In genomic region chr9:113707481-113708360, GRCm38 (mm10) we compare ENCODE assay signal across 7 mouse cellular contexts. TPM values are rescaled to one million over a fixed set of nuclear protein-coding genes. Genes with fewer than 3 reads are reported as not detected.
DNase-seq lines count a peak whose midpoint lies in the region; ATAC-seq lines count a peak whose summit lies in the region.

Gene Pdcd6ip (minus strand): TSS chr9:113708259.

- DNase-seq in adrenal gland, adult 8-10 months = peak; percentile 86
- peak; percentile 88 for DNase-seq in embryo, embryonic 9.5 days (ENCODE audit: extremely low spot score)
- peak; percentile 92 for DNase-seq in gastrocnemius, postnatal 4 days (ENCODE audit: low spot score in 2 of 2)
- DNase-seq in left cerebral cortex, postnatal 36 days (ENCODE audit: low spot score in 2 of 2) = peak; percentile 91 to 95
- peak; percentile 99 for DNase-seq in midbrain, embryonic 11.5 days (ENCODE audit: low spot score, missing footprints)
- DNase-seq in skeletal muscle tissue, adult 2 months (ENCODE audit: low read depth, low spot score) = peak; percentile 89

- WGBS in intestine, embryonic 16.5 days = under 1% methylated on average over 74 of the region's 77 CpGs
- WGBS in midbrain, embryonic 11.5 days = 2% methylated on average over 71 of the region's 77 CpGs

- H3K27ac ChIP-seq in intestine, embryonic 16.5 days (ENCODE audit: low read length) = peak within 1 kb of the TSS; percentile 98
- H3K27ac ChIP-seq in midbrain, embryonic 11.5 days (ENCODE audit: low read depth, low read length) = peak within 1 kb of the TSS; percentile 44

- peak; percentile 92 for ATAC-seq in intestine, embryonic 16.5 days
- ATAC-seq in midbrain, embryonic 11.5 days (ENCODE audit: low FRiP score) = peak; percentile 93

- intact Hi-C loops in left cerebral cortex, postnatal 36 days (cut with DNase I) = no loop called here

- no peaks in the 10 kb centered on the region for H3K9me3 ChIP-seq in intestine, embryonic 16.5 days (ENCODE audit: control insufficient read depth, low read length)
- no peaks in the 10 kb centered on the region for H3K9me3 ChIP-seq in midbrain, embryonic 11.5 days (ENCODE audit: control insufficient read depth, low read length)

- peak within 1 kb of the TSS; percentile 98 for H3K9ac ChIP-seq in intestine, embryonic 16.5 days (ENCODE audit: low read depth, low read length)
- peak within 1 kb of the TSS; percentile 96 for H3K9ac ChIP-seq in midbrain, embryonic 11.5 days (ENCODE audit: low read length)

- peaks cover 20% of the 10 kb centered on the region for H3K4me1 ChIP-seq in intestine, embryonic 16.5 days (ENCODE audit: control insufficient read depth, insufficient read depth, low read length)
- peaks cover 15% of the 10 kb centered on the region for H3K4me1 ChIP-seq in midbrain, embryonic 11.5 days (ENCODE audit: control insufficient read depth, insufficient read depth, low read length)

- H3K27me3 ChIP-seq in intestine, embryonic 16.5 days (replicated peaks; ENCODE audit: control insufficient read depth, insufficient read depth, low read length) = no peaks in the 10 kb centered on the region
- no peaks in the 10 kb centered on the region; the same call in 1 of the 2 replicates for H3K27me3 ChIP-seq in midbrain, embryonic 11.5 days (ENCODE audit: control insufficient read depth, insufficient read depth, low read length)

- peak within 1 kb of the TSS; percentile 77 for H3K4me2 ChIP-seq in intestine, embryonic 16.5 days (ENCODE audit: low read depth, low read length)
- H3K4me2 ChIP-seq in midbrain, embryonic 11.5 days = peak within 1 kb of the TSS; percentile 88

- H3K4me3 ChIP-seq in intestine, embryonic 16.5 days (ENCODE audit: low read length) = peak within 1 kb of the TSS; percentile 97
- peak within 1 kb of the TSS; percentile 93 for H3K4me3 ChIP-seq in midbrain, embryonic 11.5 days (ENCODE audit: low read depth, low read length)

- no peaks in the 10 kb centered on the region for H3K36me3 ChIP-seq in intestine, embryonic 16.5 days (ENCODE audit: control insufficient read depth, insufficient read depth, low read length)
- no peaks in the 10 kb centered on the region for H3K36me3 ChIP-seq in midbrain, embryonic 11.5 days (ENCODE audit: control insufficient read depth, insufficient read depth, low read length)

RNA-seq across cellular contexts. Expression of gene Pdcd6ip, which starts in this region (rescaled TPM):
- total RNA-seq in adrenal gland, adult 8-10 months (2022) = 100 to 1,000 TPM; 176 to 225 (median 190) TPM
- total RNA-seq in gastrocnemius, postnatal 4 days (2021) = 10 to 100 TPM; 68.6 to 71.5 TPM
- polyA plus RNA-seq in intestine, embryonic 16.5 days (2015; fragmentation: Nextera tagmentation; extraction: Ambion mirVana) = 115 and 127 TPM in 2 replicates
- 10 to 100 TPM; 56.3 to 76.6 TPM for total RNA-seq in left cerebral cortex, postnatal 36 days (2021)
- 49.4 and 49.6 TPM in 2 replicates for polyA plus RNA-seq in midbrain, embryonic 11.5 days (2014; fragmentation: Nextera tagmentation; extraction: Ambion mirVana)

Comparison
In these comparisons a context has a peak if more than half of its experiments do, and no peak if none do; other contexts are left out.
1. Peak in every context shown above with its lines: DNase-seq, ATAC-seq, H3K4me3 ChIP-seq and H3K27ac ChIP-seq.